Mouse (Mus musculus) limb, embryonic 15.5 days (tissue): ENCODE results near the gene Coq10b. TPM values are rescaled to one million over a fixed set of nuclear protein-coding genes. Genes with fewer than 3 reads are reported as not detected.

Experiments used
- polyA plus RNA-seq: library from polyadenylated mRNA; unstranded; fragments of >200 nt; fragmentation: Nextera tagmentation; extraction: Ambion mirVana; gene quantifications from 2 replicates; pipeline ENCODE4 v1.2.1, GENCODE M21; 2015

Gene Coq10b
- polyA plus RNA-seq, 1 experiment from 2014 or later: 19.9 TPM

Other genes starting within 250 kb of the Coq10b start
- 19.1 and 20.2 TPM in 2 replicates for gene Ankrd44, start 126.4 kb upstream of the Coq10b start, polyA plus RNA-seq
- gene Sf3b1, start 25.3 kb upstream of the Coq10b start, polyA plus RNA-seq: 297 and 300 TPM in 2 replicates
- gene Hspe1, start 35.4 kb downstream of the Coq10b start, polyA plus RNA-seq: 267 and 321 TPM in 2 replicates
- 298 and 308 TPM in 2 replicates for gene Hspd1, start 35.5 kb downstream of the Coq10b start, polyA plus RNA-seq
- 134 and 138 TPM in 2 replicates for gene Mob4, start 78.5 kb downstream of the Coq10b start, polyA plus RNA-seq
- 28.0 and 31.8 TPM in 2 replicates for gene Rftn2, start 174.0 kb downstream of the Coq10b start, polyA plus RNA-seq
- gene Mars2, start 184.4 kb downstream of the Coq10b start, polyA plus RNA-seq: 2.5 and 3.1 TPM in 2 replicates